Mouse (Mus musculus): ENCODE measurements at regions not wholly inside any gene's neighbourhood (a gene's known extent, or its start where the extent isn't known, plus 50 kb on each side); places are given as distances from the start of the nearest gene placed in this dataset.

GRCm38 (mm10) chr10:126498726-126499125, 402.4 kb downstream of the Atp23 start:
- DNase-seq (ENCODE audit: low spot score), result no peak

- no peak for DNase-seq (ENCODE audit: low spot score)
Observed at GRCm38 (mm10) chr10:126493734-126494133, 407.4 kb downstream of the Atp23 start.

- no peak for DNase-seq (ENCODE audit: low spot score)
Observed at GRCm38 (mm10) chr10:126492211-126492610, 408.9 kb downstream of the Atp23 start.

- no peak for DNase-seq (ENCODE audit: low spot score)
Observed at GRCm38 (mm10) chr10:126485129-126485528, 416.0 kb downstream of the Atp23 start.

- DNase-seq (ENCODE audit: low spot score), result no peak
Observed at GRCm38 (mm10) chr10:126483479-126483878, 417.7 kb downstream of the Atp23 start.

GRCm38 (mm10) chr10:126480382-126480781, 420.8 kb downstream of the Atp23 start:
- DNase-seq (ENCODE audit: low spot score), result no peak

GRCm38 (mm10) chr10:126479743-126480142, 421.4 kb downstream of the Atp23 start:
- no peak for DNase-seq (ENCODE audit: low spot score)

GRCm38 (mm10) chr10:126473050-126473719, 428.0 kb downstream of the Atp23 start:
- no peak for DNase-seq (ENCODE audit: low spot score)

- no peak for DNase-seq (ENCODE audit: low spot score)
Observed at GRCm38 (mm10) chr10:126470838-126471491, 430.2 kb downstream of the Atp23 start.

GRCm38 (mm10) chr10:126462770-126463169, 438.4 kb downstream of the Atp23 start:
- no peak for DNase-seq (ENCODE audit: low spot score)

- no peak for DNase-seq (ENCODE audit: low spot score)
Observed at GRCm38 (mm10) chr10:126458523-126458922, 442.6 kb downstream of the Atp23 start.

- no peak for DNase-seq (ENCODE audit: low spot score)
Observed at GRCm38 (mm10) chr10:126452757-126453528, 448.2 kb downstream of the Atp23 start.

- no peak for DNase-seq (ENCODE audit: low spot score)
Observed at GRCm38 (mm10) chr10:126452057-126452622, 449.0 kb downstream of the Atp23 start.

- peak; percentile 60 for DNase-seq (ENCODE audit: low spot score)
Observed at GRCm38 (mm10) chr10:126431222-126431621, 465.3 kb downstream of the Lrig3 start.

- DNase-seq (ENCODE audit: low spot score), result no peak
Observed at GRCm38 (mm10) chr10:126430346-126430745, 464.4 kb downstream of the Lrig3 start.

GRCm38 (mm10) chr10:126429502-126429901, 463.5 kb downstream of the Lrig3 start:
- DNase-seq (ENCODE audit: low spot score), result no peak

- no peak for DNase-seq (ENCODE audit: low spot score)
Observed at GRCm38 (mm10) chr10:126422066-126422465, 456.1 kb downstream of the Lrig3 start.

GRCm38 (mm10) chr10:126413786-126414185, 447.8 kb downstream of the Lrig3 start:
- DNase-seq (ENCODE audit: low spot score), result no peak

- DNase-seq (ENCODE audit: low spot score), result no peak
Observed at GRCm38 (mm10) chr10:126392235-126392634, 426.3 kb downstream of the Lrig3 start.

GRCm38 (mm10) chr10:126391770-126392169, 425.8 kb downstream of the Lrig3 start:
- peak; percentile 23 for DNase-seq (ENCODE audit: low spot score)

- no peak for DNase-seq (ENCODE audit: low spot score)
Observed at GRCm38 (mm10) chr10:126386430-126386829, 420.5 kb downstream of the Lrig3 start.

GRCm38 (mm10) chr10:126385644-126386043, 419.7 kb downstream of the Lrig3 start:
- DNase-seq (ENCODE audit: low spot score), result no peak

- DNase-seq (ENCODE audit: low spot score), result no peak
Observed at GRCm38 (mm10) chr10:126380381-126380780, 414.4 kb downstream of the Lrig3 start.
